Mouse (Mus musculus): ENCODE results near the gene Gm49373.

Gm49373 gene

GRCm38 (mm10) chr9:21073044-21073840, at the start of gene Gm49373, which contains the start of gene Fdx1l:
TSS of gene Gm49373 (minus strand) at chr9:21073096.
TSS of gene Fdx1l (minus strand) at chr9:21073614.
- DNase-seq (ENCODE audit: inconsistent age in 2 of 2, low spot score in 1 of 2): peak; percentile 92 to 97

GRCm38 (mm10) chr9:21121483-21121882, 48.6 kb upstream of the Gm49373 start:
- no peak for DNase-seq (ENCODE audit: inconsistent age in 2 of 2, low spot score in 1 of 2)

GRCm38 (mm10) chr9:21117073-21117472, 44.2 kb upstream of the Gm49373 start:
- no peak for DNase-seq (ENCODE audit: inconsistent age in 2 of 2, low spot score in 1 of 2)

- DNase-seq (ENCODE audit: inconsistent age in 2 of 2, low spot score in 1 of 2): no peak
These were observed 42.2 kb upstream of the Gm49373 start for GRCm38 (mm10) chr9:21115105-21115504.

GRCm38 (mm10) chr9:21114190-21114589, 41.3 kb upstream of the Gm49373 start:
- no peak for DNase-seq (ENCODE audit: inconsistent age in 2 of 2, low spot score in 1 of 2)

DNA sequence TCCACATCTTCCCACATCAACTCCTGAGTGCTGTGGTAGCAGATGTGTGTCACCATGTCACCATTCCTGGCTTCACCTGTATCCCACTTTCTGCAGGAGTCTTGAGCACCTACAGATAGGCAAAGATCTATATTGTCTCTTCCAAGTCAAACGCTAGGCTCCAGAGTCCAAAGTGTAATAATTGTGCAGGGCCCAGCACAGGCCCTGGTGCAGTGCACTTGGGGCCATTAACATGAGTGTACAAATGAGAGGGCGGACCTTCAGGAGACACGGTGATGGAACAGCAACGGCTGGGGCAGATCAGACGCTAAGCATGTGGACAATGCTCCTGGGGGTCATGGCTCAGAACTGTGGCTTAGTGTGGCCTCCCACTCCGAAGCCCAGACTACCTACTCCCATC, 40.9 kb upstream of the Gm49373 start:
- DNase-seq (ENCODE audit: inconsistent age in 2 of 2, low spot score in 1 of 2): no peak

DNA sequence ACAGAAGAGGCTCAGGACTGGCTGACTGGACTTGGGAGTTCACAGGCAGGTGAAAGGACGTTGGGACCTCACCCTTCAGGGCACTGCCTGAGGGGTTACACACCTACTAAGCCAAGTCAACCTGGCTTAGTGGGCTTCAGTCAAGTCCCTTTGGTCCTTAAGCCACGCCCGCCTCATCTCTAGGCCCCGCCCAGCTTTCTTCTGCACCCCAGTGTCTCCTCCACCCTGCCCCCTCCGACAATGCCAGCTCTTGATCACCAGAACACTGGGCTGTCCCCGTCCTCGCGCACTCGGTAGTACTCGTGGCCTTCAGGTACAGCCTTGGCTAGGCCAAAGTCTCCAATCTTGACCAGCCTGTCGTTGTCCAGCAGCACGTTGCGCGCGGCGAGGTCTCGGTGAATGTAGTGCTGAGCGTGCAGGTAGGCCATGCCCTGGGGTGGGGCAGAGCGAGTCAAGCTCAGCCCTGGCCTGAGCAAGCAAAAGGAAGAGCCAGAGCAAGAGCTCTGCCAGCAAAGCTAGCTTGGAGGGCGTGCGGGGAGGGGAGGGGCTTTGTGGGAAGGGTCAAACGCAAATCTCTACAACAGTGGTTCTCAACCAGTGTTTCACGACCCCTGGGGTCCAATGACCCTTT, 34.8 kb upstream of the Gm49373 start:
- DNase-seq (ENCODE audit: inconsistent age in 2 of 2, low spot score in 1 of 2): no peak

DNA sequence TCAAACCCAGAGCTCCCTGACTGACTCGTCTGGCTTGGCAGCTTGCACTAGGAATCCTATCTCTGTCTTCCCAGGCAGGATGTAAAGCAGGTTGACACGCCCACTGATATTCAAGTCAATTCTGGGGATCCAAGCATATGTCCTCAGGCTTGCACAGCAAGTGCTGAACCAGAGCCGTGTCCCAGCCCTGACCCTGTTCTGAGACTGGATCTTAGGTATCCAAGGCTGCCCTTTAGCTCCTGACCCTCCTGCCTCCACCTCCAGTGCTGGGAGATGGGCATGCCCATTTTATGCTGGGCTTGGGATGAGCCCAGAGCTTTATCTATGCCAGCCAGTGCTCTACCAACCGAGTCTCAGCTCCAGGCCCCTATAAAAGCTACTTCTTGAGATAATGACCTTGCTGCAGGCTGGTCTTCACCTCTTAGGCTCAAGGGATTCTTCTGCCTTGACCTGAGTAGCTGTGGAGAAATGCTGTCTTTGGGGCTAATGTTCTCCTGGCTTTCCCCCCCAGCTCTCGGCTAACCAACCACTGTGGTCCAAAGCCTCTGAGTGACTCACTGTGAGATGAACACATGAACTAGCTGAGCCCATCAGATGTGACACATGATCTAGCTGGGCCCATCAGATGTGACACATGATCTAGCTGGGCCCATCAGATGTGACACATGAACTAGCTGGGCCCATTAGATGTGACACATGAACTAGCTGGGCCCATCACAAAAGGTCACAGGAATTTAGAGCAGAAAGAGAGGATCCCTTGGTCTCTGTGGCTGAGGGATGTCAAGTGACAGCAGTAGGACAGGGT, 33.1 kb upstream of the Gm49373 start:
- DNase-seq (ENCODE audit: inconsistent age in 2 of 2, low spot score in 1 of 2): no peak

DNA sequence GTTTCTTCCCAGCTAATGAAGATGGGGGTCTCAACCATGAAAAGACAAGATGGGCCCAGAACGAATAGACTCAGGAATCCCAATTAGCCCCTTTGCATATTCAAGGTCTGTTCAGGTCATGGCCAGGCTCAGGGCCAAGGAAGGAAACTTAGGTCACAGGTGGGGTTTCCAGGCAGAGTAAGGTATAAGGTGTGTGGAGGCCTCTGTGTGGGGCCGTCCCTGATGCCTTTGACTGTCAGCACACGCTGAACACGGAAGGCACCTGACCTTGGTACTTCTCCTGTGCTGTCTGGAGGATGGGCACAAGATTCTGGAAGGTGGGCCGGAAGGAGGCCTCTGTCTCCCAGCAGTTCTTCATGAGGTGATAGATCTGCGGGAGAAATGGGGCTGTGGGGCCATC, 31.9 kb upstream of the Gm49373 start:
- no peak for DNase-seq (ENCODE audit: inconsistent age in 2 of 2, low spot score in 1 of 2)

- DNase-seq (ENCODE audit: inconsistent age in 2 of 2, low spot score in 1 of 2): peak in 1 of 2 experiments; percentile 75
These were observed 29.2 kb upstream of the Gm49373 start for GRCm38 (mm10) chr9:21102076-21102475.

- DNase-seq (ENCODE audit: inconsistent age in 2 of 2, low spot score in 1 of 2): no peak
These were observed 27.7 kb upstream of the Gm49373 start for GRCm38 (mm10) chr9:21100447-21101161.

DNA sequence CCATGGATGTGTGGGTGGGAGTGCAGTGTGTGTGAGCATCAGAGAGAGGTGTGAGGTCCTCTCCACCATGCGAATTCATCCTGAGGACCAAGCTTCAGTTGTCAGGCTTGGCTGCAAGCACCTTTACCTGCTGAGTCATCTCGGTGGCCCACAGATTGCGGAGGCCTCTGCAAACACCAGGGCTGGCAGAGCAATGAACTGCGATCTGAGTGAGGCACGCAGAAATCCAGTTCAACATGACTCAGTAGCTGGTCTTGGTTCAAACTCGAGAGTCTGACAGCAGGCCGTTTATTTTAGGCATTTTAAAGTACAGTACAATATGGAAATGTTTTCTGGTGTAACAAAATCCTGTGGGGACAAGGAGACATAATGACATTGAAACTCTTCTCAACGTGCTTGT, 24.9 kb upstream of the Gm49373 start:
- peak; percentile 54 to 66 for DNase-seq (ENCODE audit: inconsistent age in 2 of 2, low spot score in 1 of 2)

GRCm38 (mm10) chr9:21095958-21096357, 23.1 kb upstream of the Gm49373 start:
- DNase-seq (ENCODE audit: inconsistent age in 2 of 2, low spot score in 1 of 2): no peak

GRCm38 (mm10) chr9:21093423-21093822, 20.5 kb upstream of the Gm49373 start:
- no peak for DNase-seq (ENCODE audit: inconsistent age in 2 of 2, low spot score in 1 of 2)

DNA sequence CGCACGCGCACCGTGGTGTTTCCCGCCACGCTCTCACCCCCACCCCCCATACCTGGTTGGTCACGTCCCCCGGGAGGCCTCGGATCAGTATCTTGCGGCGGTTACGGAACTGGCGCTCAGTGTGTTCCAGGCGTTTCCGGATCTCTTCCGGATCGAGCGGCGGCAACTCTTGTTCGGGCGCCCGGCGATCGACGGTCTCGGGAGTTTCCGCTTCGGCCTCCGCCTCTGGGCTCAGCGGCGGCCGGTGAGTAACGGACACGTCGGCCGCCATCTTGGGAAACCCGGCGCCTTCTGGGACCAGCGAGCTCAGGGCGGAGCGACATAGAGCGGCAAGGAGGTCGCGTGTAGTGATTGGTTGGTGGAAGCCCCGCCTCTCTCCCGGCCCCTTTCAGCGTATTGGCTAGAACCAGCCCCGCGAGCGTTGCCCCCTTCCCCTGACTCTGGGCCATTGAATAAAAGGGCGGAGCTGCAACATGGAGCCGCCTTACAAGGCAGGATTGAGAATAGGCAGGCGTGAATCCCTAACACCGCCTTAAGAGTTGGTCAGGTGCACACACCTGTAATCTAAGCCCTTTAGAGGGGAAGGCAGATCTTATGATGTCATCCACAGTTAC, 18.9 kb upstream of the Gm49373 start, which contains the start of the genes Gm38431 and Raver1:
Gene Gm38431 (minus strand): TSS at position 291 of the 614 bp plus-strand sequence.
Gene Raver1 (minus strand): TSS at position 302 of the 614 bp plus-strand sequence.
- peak; percentile 98 to 99 for DNase-seq (ENCODE audit: inconsistent age in 2 of 2, low spot score in 1 of 2)

DNA sequence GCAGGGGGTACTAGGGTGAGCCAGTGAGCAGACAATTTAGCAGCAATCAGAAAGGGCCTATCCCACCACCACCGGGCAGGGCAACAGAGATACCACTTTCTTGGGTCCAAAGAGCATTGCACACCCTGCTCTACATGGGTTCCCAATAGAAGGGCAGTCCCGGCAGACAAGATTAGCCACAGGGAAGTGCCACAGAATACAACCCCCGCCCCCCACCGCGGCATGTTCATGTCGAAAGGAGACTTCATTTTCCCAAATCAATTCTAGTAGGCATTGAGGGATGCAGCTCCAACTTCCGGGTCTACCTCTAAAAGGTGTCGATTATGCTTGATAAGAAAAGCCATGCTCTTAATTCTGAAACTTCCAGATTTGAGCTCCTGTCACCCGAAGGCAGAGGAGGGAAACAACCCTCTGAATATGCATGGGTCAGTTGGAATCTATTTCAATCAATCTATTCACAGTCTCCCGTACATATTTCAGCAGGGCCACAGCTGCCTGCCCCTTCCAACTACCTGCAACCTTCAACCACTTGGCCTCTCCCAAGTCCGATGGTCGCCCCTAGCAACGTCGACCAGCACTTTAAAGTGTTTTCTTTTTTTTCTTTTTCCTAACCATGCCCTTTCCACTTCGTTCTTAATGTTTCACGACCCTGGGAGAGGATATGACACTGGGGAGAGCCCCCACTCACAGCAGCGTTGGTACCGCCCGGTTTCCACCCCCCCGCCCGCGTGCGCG, 18.2 kb upstream of the Gm49373 start:
- no peak for DNase-seq (ENCODE audit: inconsistent age in 2 of 2, low spot score in 1 of 2)

DNA sequence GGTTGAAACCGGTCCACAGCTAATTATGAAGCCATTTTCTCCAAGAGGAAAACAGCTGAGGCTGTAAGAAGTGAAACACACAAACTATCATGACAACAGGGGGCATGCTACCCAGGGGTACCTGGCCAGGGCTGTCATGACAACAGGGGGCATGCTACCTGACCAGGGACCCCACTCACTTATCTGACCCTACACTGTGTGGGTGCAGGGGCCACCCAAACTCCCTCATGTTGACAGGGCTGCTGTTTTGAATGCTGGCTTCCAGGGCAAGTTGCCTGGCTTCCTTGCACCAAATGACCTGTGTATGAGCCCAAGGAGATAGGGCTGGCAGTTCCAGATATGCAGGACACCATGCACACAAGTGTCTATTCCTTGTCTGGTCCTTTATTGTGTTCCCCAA, 17.6 kb upstream of the Gm49373 start:
- no peak for DNase-seq (ENCODE audit: inconsistent age in 2 of 2, low spot score in 1 of 2)

GRCm38 (mm10) chr9:21083324-21083723, 10.4 kb upstream of the Gm49373 start:
- no peak for DNase-seq (ENCODE audit: inconsistent age in 2 of 2, low spot score in 1 of 2)

DNA sequence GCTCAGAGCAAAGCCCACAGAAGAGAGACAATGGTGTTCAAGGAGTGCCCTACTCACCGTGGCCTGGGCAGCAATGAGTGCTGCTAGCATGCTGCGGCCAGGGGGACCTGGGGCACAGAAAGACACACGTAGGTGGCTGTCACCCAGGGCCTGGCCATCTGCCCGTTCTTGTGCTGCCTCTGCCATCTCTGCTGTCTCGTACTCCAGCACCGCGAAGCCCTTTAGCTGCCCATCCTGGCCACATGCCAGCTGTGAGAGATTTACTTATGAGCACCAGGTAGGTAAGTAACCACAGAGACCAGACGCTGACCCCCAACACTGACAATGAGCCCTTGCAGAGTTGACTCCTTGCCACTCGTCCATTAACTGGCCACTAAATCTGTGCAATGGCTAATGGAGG, 8.2 kb upstream of the Gm49373 start:
- DNase-seq (ENCODE audit: inconsistent age in 2 of 2, low spot score in 1 of 2): peak in 1 of 2 experiments; percentile 51

DNA sequence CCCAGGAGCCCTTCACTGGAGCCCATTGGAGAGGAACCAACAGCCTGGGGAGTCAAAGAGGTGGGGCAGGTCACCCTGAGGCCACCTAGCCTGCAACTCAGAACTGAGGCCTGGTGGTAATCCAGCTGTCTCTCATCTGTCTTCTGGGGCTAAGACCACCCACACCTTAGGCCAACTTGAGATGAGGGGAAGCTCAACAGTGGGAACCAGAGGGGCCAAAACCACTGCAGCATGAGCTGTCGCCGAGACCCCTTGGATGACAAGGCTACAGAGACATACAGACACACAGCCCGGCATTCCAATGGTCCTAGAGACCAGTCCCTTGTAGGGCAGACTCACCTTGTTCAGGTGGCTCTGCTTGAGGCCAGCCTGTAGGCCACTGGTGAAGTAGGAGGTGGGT, 2.7 kb upstream of the Gm49373 start:
- DNase-seq (ENCODE audit: inconsistent age in 2 of 2, low spot score in 1 of 2): no peak

Data from adrenal gland, adult (tissue).